Mouse (Mus musculus) spleen, adult 2 months (tissue): Measurements from ENCODE around the gene Ccdc183. TPM values are rescaled to one million over a fixed set of nuclear protein-coding genes. Genes with fewer than 3 reads are reported as not detected.
A peak's percentile ranks its signal among the peaks of the same experiment; 100 is the strongest.

Experiments used
- DNase-seq, 2 experiments: peaks; one replicate each; pipeline versions ENCODE4 v3.0.0 to v3.0.0-alpha.2; 2012 to 2021; ENCODE audit warnings: low spot score in 2 of 2, low read depth in 1 of 2
- H3K27ac ChIP-seq: fragments of 200-500 bp; 2 replicates; pipeline ENCODE4 v1.5.1; 2012; ENCODE audit warnings: low read length, inconsistent platforms; ENCODE audit not compliant: insufficient read depth
- H3K27me3 ChIP-seq: fragments of 200-500 bp; 2 replicates; pipeline ENCODE4 v1.6.1; 2012; ENCODE audit warnings: mild to moderate bottlenecking, moderate library complexity, low read length, inconsistent platforms; ENCODE audit not compliant: control insufficient read depth, insufficient read depth
- H3K36me3 ChIP-seq: fragments of 200-500 bp; 2 replicates; pipeline ENCODE4 v1.6.1; 2012; ENCODE audit warnings: mild to moderate bottlenecking, low read length, inconsistent platforms; ENCODE audit not compliant: control insufficient read depth, insufficient read depth
- H3K4me1 ChIP-seq: fragments of 200-500 bp; 2 replicates; pipeline ENCODE4 v1.6.1; 2011; ENCODE audit warnings: inconsistent platforms; ENCODE audit not compliant: control insufficient read depth, insufficient read depth, insufficient read length
- H3K4me3 ChIP-seq: fragments of 200-500 bp; 2 replicates; pipeline ENCODE4 v1.5.1; 2011; ENCODE audit warnings: mild to moderate bottlenecking, inconsistent platforms; ENCODE audit not compliant: insufficient read depth, insufficient read length; ENCODE audit errors: extremely low read depth
- CTCF ChIP-seq: fragments of 200-500 bp; IDR thresholded peaks from 2 replicates; pipeline ENCODE4 v1.5.1; 2011; ENCODE audit warnings: mild to moderate bottlenecking, inconsistent platforms; ENCODE audit not compliant: insufficient read depth, insufficient read length, insufficient replicate concordance; ENCODE audit errors: extremely low read depth
- POLR2A ChIP-seq: fragments of 200-500 bp; IDR thresholded peaks from 2 replicates; pipeline ENCODE4 v1.6.1; 2011; ENCODE audit warnings: low read depth, low read length, inconsistent platforms
- WGBS: fragments of 180-500 bp; shearing (Covaris S2); methylation state at CpG from one replicate; pipeline ENCODE4 v1.1.7; 2018; 5-methylcytosine and 5-hydroxymethylcytosine counted together
- polyA plus RNA-seq: library from polyadenylated mRNA; depleted of rRNA; stranded (reverse); fragments of >200 nt; gene quantifications from 2 replicates; pipeline ENCODE4 v1.2.3, GENCODE M21; 2012

Gene Ccdc183
- polyA plus RNA-seq, 1 experiment = not detected

GRCm38 (mm10) chr2:25579737-25580460 lies 37.6 kb downstream of the Ccdc183 start:
- peaks cover 7% of the 10 kb centered on the region for H3K36me3 ChIP-seq
- H3K4me1 ChIP-seq = peaks cover 38% of the 10 kb centered on the region
- 8% methylated on average over 27 of the region's 27 CpGs for WGBS
- H3K4me3 ChIP-seq = no peak overlapping the region
- peaks cover 25% of the 10 kb centered on the region for H3K27me3 ChIP-seq
- TF ChIP-seq CTCF (peak; percentile 34; the same call in 1 of the 2 replicates), POLR2A (no peak)
- H3K27ac ChIP-seq = no peak overlapping the region
- peak; percentile 57 to 68 for DNase-seq

- WGBS = 10% methylated on average over 77 of the region's 77 CpGs
- H3K27ac ChIP-seq = no peak overlapping the region
- no peak overlapping the region for H3K4me3 ChIP-seq
- DNase-seq = no peak
- peaks cover 41% of the 10 kb centered on the region for H3K4me1 ChIP-seq
- peaks cover 25% of the 10 kb centered on the region for H3K27me3 ChIP-seq
- no peak for TF ChIP-seq POLR2A
- TF ChIP-seq CTCF = no peak
- peaks cover 2% of the 10 kb centered on the region; the same call in 1 of the 2 replicates for H3K36me3 ChIP-seq
These were observed 38.4 kb downstream of the Ccdc183 start for GRCm38 (mm10) chr2:25578796-25579736.

GRCm38 (mm10) chr2:25577951-25578795 lies 39.3 kb downstream of the Ccdc183 start:
- Histone ChIP-seq H3K4me1 (peaks cover 42% of the 10 kb centered on the region), H3K36me3 (no peaks in the 10 kb centered on the region), H3K27me3 (peaks cover 25% of the 10 kb centered on the region), H3K27ac (no peak overlapping the region), H3K4me3 (peak overlapping the region; percentile 16; the same call in 1 of the 2 replicates)
- no peak for TF ChIP-seq CTCF
- DNase-seq = no peak
- WGBS = 11% methylated on average over 75 of the region's 75 CpGs

DNA sequence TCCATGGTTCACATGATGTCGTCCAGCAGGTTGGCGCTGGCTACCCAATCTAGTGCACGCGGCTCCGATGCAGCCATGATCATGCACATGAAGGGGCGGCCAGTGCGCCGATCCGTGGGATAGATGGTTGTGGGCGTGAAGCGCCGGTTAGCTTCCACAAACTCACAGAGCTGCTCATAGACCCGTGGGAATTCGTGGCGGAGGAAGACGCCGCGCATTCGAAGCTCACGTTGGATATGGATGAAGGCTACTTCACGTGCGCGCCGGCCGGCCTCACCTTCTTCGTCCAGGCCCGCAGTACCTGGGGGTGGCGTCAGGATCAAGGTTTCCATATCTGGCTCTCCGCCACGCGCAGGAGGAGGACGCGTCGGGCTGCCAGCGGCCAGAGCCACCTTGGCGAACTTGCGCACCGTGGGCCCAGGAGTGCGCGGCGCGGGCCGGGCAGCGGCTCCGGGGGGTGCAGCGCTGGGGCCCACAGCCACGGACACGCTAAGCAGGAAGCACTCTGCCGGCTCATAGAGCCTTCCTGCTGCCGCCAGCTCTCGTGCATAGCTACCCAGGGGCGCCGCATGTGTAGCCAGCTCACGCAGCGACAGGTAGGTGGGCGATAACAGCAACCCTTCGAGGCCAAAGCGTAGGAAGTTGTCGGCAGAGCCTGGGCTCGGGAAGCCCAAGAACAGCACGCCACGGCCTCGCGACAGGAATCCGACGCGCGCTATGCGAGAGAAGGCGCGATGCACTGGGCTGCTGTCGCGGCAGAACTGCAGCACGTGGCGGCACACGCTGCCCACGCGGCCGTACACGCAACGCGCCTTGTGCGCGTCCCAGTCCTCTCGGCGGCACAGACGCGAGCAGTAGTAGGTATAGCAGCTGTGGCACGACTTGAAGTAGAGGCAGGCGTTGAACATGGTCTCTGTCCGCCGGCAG lies 40.2 kb downstream of the Ccdc183 start:
- no peak overlapping the region for H3K27ac ChIP-seq
- H3K4me1 ChIP-seq = peaks cover 42% of the 10 kb centered on the region
- no peak for DNase-seq
- no peak for TF ChIP-seq POLR2A
- TF ChIP-seq CTCF = no peak
- 30% methylated on average over 92 of the region's 92 CpGs for WGBS
- H3K4me3 ChIP-seq = peak overlapping the region; percentile 22; the same call in 1 of the 2 replicates
- no peaks in the 10 kb centered on the region for H3K36me3 ChIP-seq
- H3K27me3 ChIP-seq = peaks cover 25% of the 10 kb centered on the region

DNA sequence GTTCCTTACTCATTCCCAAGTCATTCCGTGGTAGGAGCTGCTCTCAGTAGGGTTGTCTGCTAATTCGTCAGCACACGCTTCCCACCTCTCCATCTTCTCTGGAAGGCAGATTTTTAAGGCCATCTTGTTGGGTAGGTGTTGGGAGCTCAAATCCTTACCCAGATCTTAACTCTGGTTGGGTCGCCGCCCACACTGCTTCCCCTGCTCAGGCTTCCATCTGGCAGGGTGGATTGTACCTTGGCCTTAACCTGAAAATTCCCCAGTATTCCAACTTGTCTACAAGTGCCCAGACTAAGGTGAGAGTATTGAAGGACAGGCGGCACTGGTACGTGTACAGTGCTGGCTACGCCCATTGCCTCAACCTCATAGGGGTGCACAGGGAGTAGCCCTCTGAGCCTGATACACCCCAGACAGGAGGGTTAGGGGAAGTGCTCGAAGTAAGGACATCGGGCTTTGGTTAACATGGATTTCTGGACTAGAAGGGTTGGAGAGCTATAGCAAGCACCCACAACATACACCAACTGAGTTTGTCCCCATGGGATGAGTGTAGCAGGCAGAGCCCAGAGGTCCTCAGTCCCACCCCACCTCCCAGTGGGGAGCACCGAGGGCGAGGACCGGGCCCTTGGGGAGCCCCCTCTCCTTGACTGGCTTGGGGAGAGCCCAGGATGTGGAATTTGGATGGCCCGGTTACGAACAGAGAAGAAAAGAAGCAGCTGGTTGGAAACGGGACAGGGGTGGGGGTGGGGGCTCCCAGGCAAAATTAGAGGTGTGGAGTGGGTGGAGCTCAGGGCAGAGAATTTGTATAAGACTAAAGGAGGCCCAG lies 41.2 kb downstream of the Ccdc183 start:
- TF ChIP-seq POLR2A = no peak
- TF ChIP-seq CTCF = no peak
- peaks cover 25% of the 10 kb centered on the region for H3K27me3 ChIP-seq
- H3K27ac ChIP-seq = no peak overlapping the region
- no peaks in the 10 kb centered on the region for H3K36me3 ChIP-seq
- no peak overlapping the region for H3K4me3 ChIP-seq
- 92% methylated on average over 16 of the region's 16 CpGs for WGBS
- peaks cover 39% of the 10 kb centered on the region for H3K4me1 ChIP-seq
- no peak for DNase-seq
